Mouse (Mus musculus) midbrain, embryonic 15.5 days (tissue): ENCODE measurements around the gene Rapgef3. TPM values are rescaled to one million over a fixed set of nuclear protein-coding genes. Genes with fewer than 3 reads are reported as not detected.
A peak's percentile ranks its signal among the peaks of the same experiment; 100 is the strongest.

ENCODE experiments used
- ATAC-seq: fragments of 200-750 bp; cut with Nextera tagmentation; replicated peaks from 2 replicates; pipeline ENCODE4 v1.8.0; 2017; ENCODE audit warnings: moderate TSS enrichment
- H3K27ac ChIP-seq: fragments of 300-500 bp; sonication (generic); 2 replicates; pipeline ENCODE4 v1.5.1; 2015; ENCODE audit warnings: mild to moderate bottlenecking, inconsistent platforms
- H3K27me3 ChIP-seq: fragments of 300-500 bp; sonication (generic); replicated peaks from 2 replicates; pipeline ENCODE4 v1.6.1; 2015; ENCODE audit warnings: inconsistent platforms
- H3K36me3 ChIP-seq: fragments of 300-500 bp; sonication (generic); replicated peaks from 2 replicates; pipeline ENCODE4 v1.6.1; 2015; ENCODE audit warnings: inconsistent platforms
- H3K4me1 ChIP-seq: fragments of 300-500 bp; sonication (generic); 2 replicates; pipeline ENCODE4 v1.6.1; 2015; ENCODE audit warnings: inconsistent platforms
- H3K4me2 ChIP-seq: fragments of 300-500 bp; sonication (generic); 2 replicates; pipeline ENCODE4 v1.6.1; 2015; ENCODE audit warnings: inconsistent platforms, mild to moderate bottlenecking, moderate library complexity
- H3K4me3 ChIP-seq: fragments of 300-500 bp; sonication (generic); 2 replicates; pipeline ENCODE4 v1.5.1; 2015; ENCODE audit warnings: mild to moderate bottlenecking, inconsistent platforms
- H3K9ac ChIP-seq: fragments of 300-500 bp; sonication (generic); 2 replicates; pipeline ENCODE4 v1.6.1; 2015; ENCODE audit warnings: mild to moderate bottlenecking, inconsistent platforms
- H3K9me3 ChIP-seq: fragments of 300-500 bp; sonication (generic); 2 replicates; pipeline ENCODE4 v1.6.1; 2016; ENCODE audit warnings: inconsistent platforms
- WGBS: fragments of 180-500 bp; shearing (Covaris S2); methylation state at CpG from one replicate; pipeline ENCODE4 v1.1.7; 2015; ENCODE audit warnings: mixed read lengths; 5-methylcytosine and 5-hydroxymethylcytosine counted together
- polyA plus RNA-seq: library from polyadenylated mRNA; unstranded; fragments of >200 nt; fragmentation: Nextera tagmentation; extraction: Ambion mirVana; gene quantifications from 2 replicates; pipeline ENCODE4 v1.2.1, GENCODE M21; 2015

Gene Rapgef3
- polyA plus RNA-seq, 1 experiment from 2014 or later = 15.4 TPM

GRCm38 (mm10) chr15:97742600-97742999 is 25.2 kb downstream of the Rapgef3 start:
- H3K9ac ChIP-seq = no peak overlapping the region
- ATAC-seq = no peak
- H3K4me2 ChIP-seq = no peak overlapping the region
- H3K4me3 ChIP-seq = no peak overlapping the region
- 0 out of 2 replicates have a peak overlapping the region, but pooled peaks have one; percentile 2 for H3K27ac ChIP-seq
- 50% methylated on average over 4 of the region's 4 CpGs for WGBS
- H3K4me1 ChIP-seq = peaks cover 12% of the 10 kb centered on the region; the same call in 1 of the 2 replicates
- H3K27me3 ChIP-seq = 0 out of 2 replicates have a peak, but pooled peaks cover 5% of the 10 kb centered on the region
- H3K36me3 ChIP-seq = no peaks in the 10 kb centered on the region
- no peaks in the 10 kb centered on the region for H3K9me3 ChIP-seq

DNA sequence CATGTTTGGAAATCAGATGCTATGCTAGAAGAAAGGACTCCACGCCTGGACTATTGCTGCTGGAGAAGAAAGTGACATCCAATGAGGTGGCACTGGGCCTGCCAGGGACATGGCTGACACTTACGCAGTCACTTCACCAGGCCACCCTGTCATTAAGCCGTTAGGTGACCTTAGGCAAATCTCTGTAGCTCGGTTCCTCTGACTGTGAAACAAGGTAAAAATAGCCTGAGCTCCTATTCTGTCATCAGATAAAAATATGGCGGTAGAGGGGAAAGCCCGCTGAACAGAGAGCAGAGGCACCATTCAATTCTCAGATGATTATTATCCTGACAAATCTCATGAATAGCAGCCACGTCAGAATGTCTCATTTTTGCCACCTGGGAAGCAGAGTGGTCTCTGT is 25.7 kb downstream of the Rapgef3 start:
- Histone ChIP-seq H3K9me3 (no peaks in the 10 kb centered on the region), H3K36me3 (no peaks in the 10 kb centered on the region)

GRCm38 (mm10) chr15:97741662-97742061 is 26.1 kb downstream of the Rapgef3 start:
- H3K27ac ChIP-seq = no peak overlapping the region
- H3K9me3 ChIP-seq = no peaks in the 10 kb centered on the region
- no peaks in the 10 kb centered on the region for H3K27me3 ChIP-seq
- no peaks in the 10 kb centered on the region for H3K36me3 ChIP-seq
- 86% methylated on average over 12 of the region's 12 CpGs for WGBS
- no peak overlapping the region for H3K4me2 ChIP-seq
- no peak overlapping the region for H3K4me3 ChIP-seq
- H3K9ac ChIP-seq = no peak overlapping the region
- no peak for ATAC-seq
- peaks cover 12% of the 10 kb centered on the region; the same call in 1 of the 2 replicates for H3K4me1 ChIP-seq

More for the DNA sequence above, 25.7 kb downstream of the Rapgef3 start:
- WGBS = 49% methylated on average over 7 of the region's 7 CpGs
- peaks cover 12% of the 10 kb centered on the region; the same call in 1 of the 2 replicates for H3K4me1 ChIP-seq
- no peak overlapping the region for H3K4me2 ChIP-seq
- no peak for ATAC-seq
- H3K4me3 ChIP-seq = no peak overlapping the region
- no peak overlapping the region for H3K9ac ChIP-seq
- 0 out of 2 replicates have a peak, but pooled peaks cover 4% of the 10 kb centered on the region for H3K27me3 ChIP-seq
- H3K27ac ChIP-seq = 0 out of 2 replicates have a peak overlapping the region, but pooled peaks have one; percentile 2

DNA sequence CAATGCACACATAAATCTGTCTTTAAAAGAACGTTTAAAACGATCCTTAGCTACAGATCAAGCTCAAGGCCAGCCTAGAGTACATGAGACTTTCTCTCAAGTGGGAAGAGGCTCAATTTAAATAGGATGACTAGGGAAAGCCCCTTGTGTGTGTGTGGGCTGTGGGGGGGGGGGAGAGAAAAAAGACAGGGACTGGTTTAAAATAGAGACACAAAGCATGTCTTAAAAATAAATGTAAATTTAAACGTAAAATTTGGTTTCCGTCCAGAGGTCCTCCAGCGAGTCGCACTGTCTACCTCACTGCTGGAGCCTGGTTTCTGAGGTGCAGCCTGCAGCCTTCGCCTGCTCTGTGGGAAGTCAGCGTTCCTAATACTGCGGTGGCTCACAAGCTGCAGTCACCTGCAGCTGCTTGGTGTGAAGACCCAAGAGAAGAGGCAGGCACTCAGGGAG is 27.5 kb downstream of the Rapgef3 start:
- Histone ChIP-seq H3K9ac (no peak overlapping the region), H3K4me3 (no peak overlapping the region), H3K27ac (no peak overlapping the region), H3K36me3 (no peaks in the 10 kb centered on the region), H3K9me3 (no peaks in the 10 kb centered on the region), H3K4me2 (no peak overlapping the region), H3K27me3 (no peaks in the 10 kb centered on the region), H3K4me1 (peaks cover 12% of the 10 kb centered on the region; the same call in 1 of the 2 replicates)
- 83% methylated on average over 9 of the region's 9 CpGs for WGBS
- ATAC-seq = no peak

GRCm38 (mm10) chr15:97738923-97739322 is 28.8 kb downstream of the Rapgef3 start:
- whole genome bisulfite sequencing = 93% methylated on average over 7 of the region's 7 CpGs

DNA sequence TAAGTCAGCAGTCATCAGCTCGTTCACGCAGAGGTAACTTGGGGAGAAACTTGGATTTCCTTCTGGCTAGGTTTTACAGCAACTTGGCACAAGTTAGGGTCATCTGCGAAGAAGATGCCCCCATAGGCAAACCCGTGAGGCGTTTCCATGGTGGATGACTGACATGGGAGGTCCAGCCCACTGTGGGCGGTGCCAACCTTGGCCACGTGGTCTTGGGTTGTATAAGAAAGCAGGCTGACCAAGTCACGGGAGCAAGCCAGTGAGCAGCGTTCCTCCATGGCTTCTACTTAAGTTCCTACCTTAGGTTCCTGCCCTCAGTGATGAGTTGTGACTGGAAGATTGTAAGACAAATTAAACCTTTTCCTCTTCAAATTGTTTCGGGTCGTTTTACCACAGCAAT is 35.8 kb downstream of the Rapgef3 start:
- Histone ChIP-seq H3K27me3 (no peaks in the 10 kb centered on the region), H3K9ac (no peak overlapping the region), H3K27ac (no peak overlapping the region), H3K4me1 (no peaks in the 10 kb centered on the region), H3K9me3 (no peaks in the 10 kb centered on the region), H3K4me3 (no peak overlapping the region), H3K36me3 (no peaks in the 10 kb centered on the region), H3K4me2 (no peak overlapping the region)
- no peak for ATAC-seq
- 92% methylated on average over 11 of the region's 11 CpGs for WGBS

More at GRCm38 (mm10) chr15:97738923-97739322, 28.8 kb downstream of the Rapgef3 start:
- Histone ChIP-seq H3K36me3 (no peaks in the 10 kb centered on the region), H3K9me3 (no peaks in the 10 kb centered on the region), H3K27me3 (no peaks in the 10 kb centered on the region), H3K9ac (no peak overlapping the region), H3K27ac (no peak overlapping the region), H3K4me1 (peaks cover 7% of the 10 kb centered on the region; the same call in 1 of the 2 replicates), H3K4me3 (no peak overlapping the region), H3K4me2 (no peak overlapping the region)
- no peak for ATAC-seq

GRCm38 (mm10) chr15:97731111-97731510 is 36.7 kb downstream of the Rapgef3 start, which contains the start of gene Endou:
Gene Endou (minus strand): TSS chr15:97731339.
- H3K4me1 ChIP-seq = no peaks in the 10 kb centered on the region
- no peak within 1 kb of the TSS for H3K9ac ChIP-seq
- WGBS = 94% methylated on average over 8 of the region's 8 CpGs
- no peak for ATAC-seq
- no peak within 1 kb of the TSS for H3K27ac ChIP-seq
- H3K4me3 ChIP-seq = no peak within 1 kb of the TSS
- no peaks in the 10 kb centered on the region for H3K36me3 ChIP-seq
- H3K9me3 ChIP-seq = no peaks in the 10 kb centered on the region
- no peaks in the 10 kb centered on the region for H3K27me3 ChIP-seq
- H3K4me2 ChIP-seq = no peak within 1 kb of the TSS

DNA sequence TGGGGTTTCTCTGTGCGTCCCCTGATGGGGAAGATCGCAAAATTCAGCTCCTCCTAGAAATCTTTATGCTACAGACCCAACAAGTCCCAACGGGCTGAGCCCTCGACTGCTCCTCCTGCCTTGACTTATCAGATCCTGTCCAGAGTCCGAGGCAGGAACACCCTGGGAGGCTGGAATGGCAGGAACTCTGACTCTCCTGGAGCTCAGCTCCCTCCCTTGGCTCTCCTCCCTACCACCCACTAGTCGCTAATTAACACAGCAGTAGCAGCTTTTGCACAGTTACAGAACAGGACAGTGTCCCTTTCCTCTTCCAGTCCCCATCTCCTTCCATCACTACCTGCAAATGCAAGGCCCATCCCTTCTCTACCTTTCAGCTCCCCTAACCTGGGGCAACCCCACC is 37.4 kb downstream of the Rapgef3 start:
- Histone ChIP-seq H3K36me3 (no peaks in the 10 kb centered on the region), H3K27ac (no peak overlapping the region), H3K9ac (no peak overlapping the region), H3K27me3 (no peaks in the 10 kb centered on the region), H3K4me1 (no peaks in the 10 kb centered on the region), H3K4me2 (no peak overlapping the region), H3K9me3 (no peaks in the 10 kb centered on the region), H3K4me3 (no peak overlapping the region)
- no peak for ATAC-seq
- WGBS = 58% methylated on average over 6 of the region's 6 CpGs

GRCm38 (mm10) chr15:97728804-97729203 is 39.0 kb downstream of the Rapgef3 start:
- no peak overlapping the region for H3K9ac ChIP-seq
- H3K4me3 ChIP-seq = no peak overlapping the region
- no peaks in the 10 kb centered on the region for H3K9me3 ChIP-seq
- H3K4me2 ChIP-seq = no peak overlapping the region
- no peaks in the 10 kb centered on the region for H3K4me1 ChIP-seq
- ATAC-seq = no peak
- H3K36me3 ChIP-seq = no peaks in the 10 kb centered on the region
- no peaks in the 10 kb centered on the region for H3K27me3 ChIP-seq
- 58% methylated on average over 7 of the region's 7 CpGs for WGBS
- no peak overlapping the region for H3K27ac ChIP-seq

DNA sequence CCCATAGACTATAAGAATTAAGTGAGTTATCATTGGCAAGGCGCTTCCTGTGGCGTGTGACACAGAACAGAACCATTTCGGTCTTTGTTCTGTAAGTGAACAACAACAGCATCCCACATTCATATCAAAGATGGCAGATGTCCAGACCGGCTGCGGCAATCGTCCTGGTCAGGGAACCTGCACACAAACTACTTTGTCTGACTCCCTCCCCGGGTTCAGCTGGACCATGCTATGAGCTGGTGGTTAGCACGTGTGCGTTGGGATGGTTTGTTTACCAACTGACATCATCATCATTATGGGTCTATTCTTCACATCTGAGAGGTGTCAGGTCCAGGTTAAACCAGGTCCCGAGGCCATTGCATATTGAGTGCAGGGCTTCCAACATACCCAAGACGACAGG is 39.4 kb downstream of the Rapgef3 start:
- Histone ChIP-seq H3K9ac (no peak overlapping the region), H3K4me3 (no peak overlapping the region), H3K4me2 (no peak overlapping the region), H3K36me3 (no peaks in the 10 kb centered on the region), H3K4me1 (no peaks in the 10 kb centered on the region), H3K27me3 (no peaks in the 10 kb centered on the region), H3K9me3 (no peaks in the 10 kb centered on the region), H3K27ac (no peak overlapping the region)
- no peak for ATAC-seq
- 92% methylated on average over 11 of the region's 11 CpGs for WGBS

DNA sequence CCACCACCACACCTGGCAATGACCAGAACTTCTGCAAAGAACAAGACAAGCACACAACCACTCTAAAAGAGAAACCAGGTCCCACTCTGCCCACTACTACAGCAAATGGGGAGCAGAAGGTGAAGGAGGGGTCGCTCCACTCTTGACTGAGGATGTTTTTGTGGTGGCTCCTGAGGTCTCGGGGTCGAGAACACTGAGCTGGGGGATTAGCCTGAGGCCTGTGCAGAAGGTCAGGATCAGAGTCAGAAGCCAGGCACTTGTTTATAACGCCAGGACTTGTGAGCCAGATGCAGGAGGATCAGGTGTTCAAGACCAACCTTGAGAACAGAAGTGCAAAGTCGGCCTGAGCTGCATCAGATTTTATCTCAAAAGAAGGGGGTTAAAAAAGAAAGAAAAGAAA is 40.3 kb downstream of the Rapgef3 start:
- WGBS = 75% methylated on average over 5 of the region's 5 CpGs
- no peaks in the 10 kb centered on the region for H3K27me3 ChIP-seq
- H3K9me3 ChIP-seq = no peaks in the 10 kb centered on the region
- no peak overlapping the region for H3K27ac ChIP-seq
- H3K4me3 ChIP-seq = no peak overlapping the region
- no peak overlapping the region for H3K9ac ChIP-seq
- H3K4me2 ChIP-seq = no peak overlapping the region
- no peaks in the 10 kb centered on the region for H3K36me3 ChIP-seq
- no peaks in the 10 kb centered on the region for H3K4me1 ChIP-seq
- no peak for ATAC-seq

- no peaks in the 10 kb centered on the region for H3K36me3 ChIP-seq
Measured at GRCm38 (mm10) chr15:97727048-97727447, 40.7 kb downstream of the Rapgef3 start.

DNA sequence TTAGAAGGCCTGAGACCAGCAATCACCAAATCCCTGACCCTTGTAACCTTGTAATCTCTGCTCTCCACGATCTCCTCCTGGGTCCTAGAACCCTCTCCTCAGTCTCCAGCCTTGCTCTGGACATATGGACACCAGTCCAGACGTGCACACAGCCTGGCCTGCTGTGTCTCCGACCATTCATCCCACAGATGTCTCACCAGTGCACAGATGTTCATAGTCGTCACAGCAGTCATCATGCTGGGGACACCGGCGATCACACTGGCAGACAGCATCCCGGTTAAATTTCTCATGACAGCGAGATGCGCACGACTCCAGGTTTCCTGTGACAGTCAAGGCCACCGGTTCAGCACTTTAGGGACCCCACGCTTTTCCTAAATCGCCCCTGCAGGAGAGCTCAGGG is 41.5 kb downstream of the Rapgef3 start:
- WGBS = 77% methylated on average over 13 of the region's 13 CpGs
- Histone ChIP-seq H3K4me3 (no peak overlapping the region), H3K36me3 (no peaks in the 10 kb centered on the region), H3K9ac (no peak overlapping the region), H3K4me1 (no peaks in the 10 kb centered on the region), H3K9me3 (no peaks in the 10 kb centered on the region), H3K27ac (no peak overlapping the region), H3K4me2 (no peak overlapping the region), H3K27me3 (no peaks in the 10 kb centered on the region)
- no peak for ATAC-seq

More at GRCm38 (mm10) chr15:97727048-97727447, 40.7 kb downstream of the Rapgef3 start:
- Histone ChIP-seq H3K27me3 (no peaks in the 10 kb centered on the region), H3K9me3 (no peaks in the 10 kb centered on the region), H3K9ac (no peak overlapping the region), H3K4me2 (no peak overlapping the region), H3K4me1 (no peaks in the 10 kb centered on the region), H3K4me3 (no peak overlapping the region), H3K27ac (no peak overlapping the region)
- WGBS = 77% methylated on average over 8 of the region's 8 CpGs
- no peak for ATAC-seq
